Mouse (Mus musculus) liver, embryonic 14.5 days (tissue): ENCODE data around the gene Dnmt3a.

Source experiments
- CTCF ChIP-seq: IDR thresholded peaks from 2 replicates; pipeline ENCODE4 v1.5.1; 2016; ENCODE audit warnings: antibody characterized with exemption, low read depth, control low read depth
- EP300 ChIP-seq: IDR thresholded peaks from 2 replicates; pipeline ENCODE4 v1.6.1; 2016; ENCODE audit warnings: antibody characterized with exemption, low read depth

- TF ChIP-seq CTCF (no peak), EP300 (no peak)
Observed at GRCm38 (mm10) chr12:3770546-3770945, 35.3 kb upstream of the Dnmt3a start.
